Mouse (Mus musculus) urinary bladder, postnatal 14 days (tissue): Measurements from ENCODE around the gene H3f3a.

Experiments used
- DNase-seq: peaks from one replicate; pipeline ENCODE4 v3.0.0; 2021; ENCODE audit warnings: low spot score

The H3f3a gene

GRCm38 (mm10) chr1:180822276-180822675 lies 8.5 kb upstream of the H3f3a start:
- no peak for DNase-seq

- DNase-seq: no peak
Measured at GRCm38 (mm10) chr1:180821101-180821500, 7.4 kb upstream of the H3f3a start.

DNA sequence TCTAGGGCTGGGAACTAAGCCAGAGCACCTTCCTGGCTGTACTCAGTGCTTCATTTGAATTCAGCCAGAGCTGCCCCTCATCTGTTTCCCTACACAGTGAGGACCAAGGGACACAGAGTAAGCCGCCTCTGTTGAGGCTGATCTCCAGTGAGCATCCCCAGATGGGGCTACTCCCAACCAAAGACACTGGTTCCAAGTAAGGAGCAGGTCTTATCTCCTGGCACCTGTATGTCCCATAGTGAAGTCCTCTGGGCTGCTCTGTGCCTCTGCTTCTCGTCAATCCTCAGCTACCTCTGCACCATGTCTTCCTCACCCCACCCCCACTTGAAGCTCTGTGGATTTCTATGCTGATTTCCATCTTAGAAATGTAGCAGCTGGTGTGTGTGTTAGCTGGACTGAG lies 4.3 kb upstream of the H3f3a start:
- no peak for DNase-seq

GRCm38 (mm10) chr1:180815371-180816024 lies 1.8 kb upstream of the H3f3a start:
- DNase-seq: no peak

DNA sequence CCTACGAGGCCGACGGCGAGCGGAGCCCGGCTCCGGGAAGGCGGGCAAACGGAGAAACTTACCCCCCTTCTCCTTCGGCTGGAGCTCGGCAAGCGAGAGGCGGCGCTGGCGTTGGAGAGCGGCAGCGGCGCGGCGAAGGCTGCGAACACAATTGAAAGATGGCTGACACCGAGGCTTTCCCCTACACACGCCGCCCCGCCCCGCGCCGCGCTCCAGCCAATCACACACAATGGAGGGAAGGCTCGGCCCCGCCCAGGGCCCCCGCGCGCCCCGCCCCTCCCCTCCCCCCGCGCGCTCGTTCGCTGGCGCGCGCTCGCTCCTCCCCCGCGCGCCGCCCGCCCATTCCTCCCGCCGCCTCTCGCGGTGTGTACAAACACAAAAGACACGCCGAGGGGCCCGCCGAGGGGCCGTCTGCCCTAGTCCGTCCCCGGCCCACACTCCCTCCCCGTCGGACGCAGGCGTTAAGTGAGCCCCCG lies 296 bp downstream of the H3f3a start:
- DNase-seq: peak; percentile 95

DNA sequence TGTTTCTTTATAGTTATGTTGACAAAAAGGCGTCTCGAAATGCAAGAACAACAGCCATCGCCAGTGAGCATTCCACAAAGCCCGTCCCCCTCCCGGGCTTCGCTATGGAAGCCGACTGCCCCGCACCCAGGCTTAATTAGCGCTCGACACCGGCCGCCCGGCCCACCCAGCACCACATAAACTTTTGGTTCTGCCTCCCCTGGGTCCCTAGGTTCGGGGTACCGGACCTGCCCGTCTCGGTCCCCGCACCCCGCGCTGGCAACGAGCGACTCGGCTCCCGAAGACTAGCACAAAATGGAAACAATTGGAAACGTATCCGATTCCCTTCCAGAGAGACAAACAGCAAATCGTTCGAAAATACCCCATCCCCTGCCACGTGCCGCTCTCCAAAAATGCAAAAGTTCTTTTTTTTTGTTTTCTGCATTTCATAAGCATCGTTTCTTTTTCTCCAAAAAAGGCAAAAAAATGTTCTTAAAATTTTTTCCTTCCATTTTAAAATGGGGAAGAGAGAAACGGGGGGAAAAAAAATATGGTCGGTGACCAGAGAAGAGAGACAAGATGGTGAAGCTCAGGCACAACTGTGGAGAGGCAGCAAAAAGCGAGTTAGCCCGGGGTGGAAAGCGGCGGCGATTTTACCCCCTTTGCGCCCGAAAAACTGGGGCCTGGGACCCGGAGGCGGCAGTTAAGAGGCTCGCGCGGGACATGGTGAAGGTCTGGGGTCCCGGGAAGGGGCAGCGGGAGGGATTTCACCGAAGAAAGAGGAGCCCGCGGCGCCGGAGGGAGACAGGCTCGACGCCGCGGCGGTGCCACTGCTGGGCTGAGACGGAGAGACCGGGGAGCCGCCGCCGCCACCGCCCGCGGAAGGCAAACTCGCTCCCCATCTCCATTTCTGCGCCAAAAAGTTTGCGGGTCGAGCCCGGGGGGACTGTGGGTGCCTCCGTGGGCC lies 1.0 kb downstream of the H3f3a start:
- DNase-seq: peak; percentile 56

GRCm38 (mm10) chr1:180811596-180812462 lies 1.9 kb downstream of the H3f3a start:
- no peak for DNase-seq

- DNase-seq: no peak
Measured at GRCm38 (mm10) chr1:180810976-180811375, 2.8 kb downstream of the H3f3a start.

GRCm38 (mm10) chr1:180808831-180809230 lies 4.9 kb downstream of the H3f3a start:
- no peak for DNase-seq

DNA sequence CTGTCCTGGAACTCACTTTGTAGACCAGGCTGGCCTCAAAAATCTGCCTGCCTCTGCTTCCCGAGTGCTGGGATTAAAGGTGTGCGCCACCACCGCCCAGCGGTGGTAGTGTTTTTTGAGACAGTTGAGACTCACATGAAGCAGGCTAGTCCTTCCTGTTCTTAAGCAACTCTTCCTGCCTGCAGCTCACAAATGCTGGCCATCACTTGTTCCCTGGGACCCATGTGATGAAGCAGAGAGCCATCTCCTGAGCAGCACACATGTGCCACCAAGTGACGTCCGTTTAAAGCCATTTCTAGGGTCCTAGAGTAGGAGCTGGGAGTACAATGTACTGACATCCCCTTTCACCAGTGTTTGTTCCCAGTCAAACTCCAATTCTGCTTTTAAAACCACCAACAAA lies 9.9 kb downstream of the H3f3a start:
- DNase-seq: no peak

DNA sequence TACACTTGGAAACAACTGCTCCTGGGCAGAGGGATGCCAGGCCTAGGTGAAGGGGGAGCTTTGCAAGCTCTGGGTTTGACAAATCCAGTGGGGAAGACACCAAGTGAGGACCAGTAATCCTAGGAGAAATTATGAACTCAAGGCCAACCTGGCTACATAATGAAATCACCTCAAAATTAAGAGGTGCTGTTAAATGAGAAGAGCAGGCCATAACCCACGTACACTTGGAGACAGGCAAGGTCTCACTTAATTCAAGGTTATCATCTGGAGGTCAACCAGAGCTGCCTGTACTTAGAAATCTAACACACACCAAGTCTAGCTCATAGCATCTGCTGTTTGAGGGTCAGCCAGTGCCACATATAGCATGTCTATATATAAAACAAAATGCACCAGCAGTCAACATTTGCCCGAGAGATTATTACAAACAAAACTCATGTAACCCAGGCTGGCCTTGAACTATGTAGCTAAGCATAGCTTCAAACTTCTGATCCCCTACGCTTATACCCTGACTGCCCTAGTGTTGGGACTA lies 12.2 kb downstream of the H3f3a start:
- DNase-seq: no peak

DNA sequence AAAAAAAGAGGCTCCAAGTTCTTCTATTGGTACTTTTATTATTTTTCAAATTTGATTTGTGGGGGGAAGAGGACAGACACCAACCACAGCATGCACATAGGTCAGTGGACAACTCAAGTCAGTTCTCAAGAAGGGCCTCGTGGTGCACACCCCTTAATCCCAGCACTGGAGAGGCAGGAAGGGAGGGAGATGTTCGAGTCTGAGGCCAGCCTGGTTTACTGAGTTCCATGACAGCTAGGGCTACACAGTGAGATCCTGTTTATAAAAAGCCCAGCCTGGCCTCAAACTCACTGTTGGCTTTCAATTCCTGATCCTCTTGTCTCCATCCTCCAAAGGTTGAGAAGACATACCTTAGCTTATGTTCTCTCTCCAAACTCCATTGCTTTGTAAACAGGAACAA lies 12.9 kb downstream of the H3f3a start:
- no peak for DNase-seq

- DNase-seq: no peak
Measured at GRCm38 (mm10) chr1:180800022-180800421, 13.7 kb downstream of the H3f3a start.

GRCm38 (mm10) chr1:180799253-180799652 lies 14.5 kb downstream of the H3f3a start:
- no peak for DNase-seq

DNA sequence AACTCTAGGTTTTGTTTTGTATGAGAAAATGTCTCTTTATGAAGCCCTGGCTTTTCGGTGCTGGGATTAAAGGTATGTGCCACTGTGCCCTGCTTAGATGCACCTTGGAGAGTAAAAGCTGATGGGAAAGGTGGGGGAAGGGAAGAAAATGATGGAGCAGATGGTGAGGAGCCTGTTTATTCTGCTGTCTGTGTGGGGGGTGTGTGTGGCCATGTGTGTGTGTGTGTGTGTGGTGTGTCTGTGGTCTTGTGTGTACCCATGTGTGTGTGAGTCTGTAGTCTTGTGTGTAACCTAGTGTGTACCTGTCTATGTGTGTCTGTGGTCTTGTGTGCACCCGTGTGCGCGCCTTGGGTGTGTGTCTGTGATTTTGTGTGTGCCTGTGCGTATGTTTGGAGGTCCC lies 15.1 kb downstream of the H3f3a start:
- no peak for DNase-seq

- peak; percentile 22 for DNase-seq
Measured at GRCm38 (mm10) chr1:180794170-180794569, 19.6 kb downstream of the H3f3a start.

DNA sequence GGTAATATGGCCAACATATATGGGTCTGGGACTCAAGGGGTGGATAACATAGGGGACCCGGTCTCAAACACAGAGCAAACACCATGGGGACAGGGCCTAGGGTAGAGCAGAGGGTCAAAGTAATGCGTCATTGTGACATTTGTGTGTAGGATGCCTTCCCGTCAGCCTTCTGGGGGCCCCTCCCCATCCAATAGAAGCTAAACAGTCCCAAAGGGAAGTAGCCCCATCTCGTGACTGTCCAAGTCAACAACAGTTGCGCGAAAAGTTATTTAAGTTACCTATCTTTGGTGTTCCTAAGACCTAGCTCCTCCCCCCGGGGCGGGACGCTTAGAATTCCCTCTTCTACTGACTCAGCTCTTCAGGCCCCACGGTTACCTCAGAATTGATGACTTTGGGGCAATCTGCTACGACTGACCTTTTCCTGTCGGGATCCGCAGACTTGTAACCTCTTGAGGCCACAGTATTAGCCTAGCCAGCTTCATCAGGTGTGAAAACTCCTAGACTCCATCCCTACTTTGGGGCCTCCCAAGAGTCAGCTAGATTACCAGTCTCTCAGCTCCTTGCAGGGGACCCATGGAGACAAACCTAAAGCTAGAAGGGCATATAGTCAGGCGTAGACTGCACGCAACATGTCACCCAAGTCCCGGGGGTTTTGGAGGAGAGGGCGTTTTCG lies 20.2 kb downstream of the H3f3a start:
- peak; percentile 61 for DNase-seq

- DNase-seq: no peak
Measured at GRCm38 (mm10) chr1:180792814-180793213, 20.9 kb downstream of the H3f3a start.

GRCm38 (mm10) chr1:180791821-180792480 lies 21.8 kb downstream of the H3f3a start:
- DNase-seq: no peak

DNA sequence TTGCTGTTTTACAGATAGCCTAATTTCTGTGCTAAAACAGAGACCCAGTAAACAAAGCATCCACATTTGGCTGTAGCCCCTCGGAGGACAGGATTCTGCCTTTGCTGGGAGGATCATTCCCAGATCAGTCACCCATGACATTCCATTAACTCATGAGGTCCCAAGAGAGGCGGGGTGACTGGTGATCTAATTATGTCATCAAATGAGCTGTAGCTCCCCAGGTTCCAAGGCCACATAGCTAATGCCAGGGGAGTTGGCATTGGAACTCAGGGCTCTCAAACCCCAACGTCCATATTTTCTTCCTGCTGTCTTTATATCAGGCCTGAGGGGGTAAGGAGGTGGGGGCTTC lies 30.2 kb downstream of the H3f3a start:
- DNase-seq: no peak
